Mouse (Mus musculus) spleen, embryonic (tissue): ENCODE measurements around the gene Rpl35a.

Source experiments
- CTCF ChIA-PET: fragments of 350-600 bp; sonication (Branson Sonifier 250); formaldehyde crosslinking; loops from one replicate; lab custom pipeline; 2022; lab: Charles Lee

Gene Rpl35a

GRCm38 (mm10) chr16:33056095-33056785, at the start of gene Rpl35a, which contains the start of gene Iqcg:
Gene Rpl35a, plus strand, starts transcription at chr16:33056453.
Gene Iqcg, minus strand, starts transcription at chr16:33056218.
- CTCF ChIA-PET, result interaction anchor here (1.0 kb wide), 1 partner anchor 12 kb away, joined by 3 read pairs; no protein-coding TSS in a partner anchor

- CTCF ChIA-PET, result no interaction called here
Observed at GRCm38 (mm10) chr16:33006888-33007287, 49.4 kb upstream of the Rpl35a start.

GRCm38 (mm10) chr16:33007436-33007835, 48.8 kb upstream of the Rpl35a start:
- CTCF ChIA-PET, result no interaction called here

- CTCF ChIA-PET, result interaction anchor here (0.6 kb wide), 1 partner anchor 684 kb away, joined by 7 read pairs; no protein-coding TSS in a partner anchor
Observed at GRCm38 (mm10) chr16:33010166-33010565, 46.1 kb upstream of the Rpl35a start.

- CTCF ChIA-PET, result interaction anchor here (0.5 kb wide), 1 partner anchor 125 kb away, joined by 5 read pairs; no protein-coding TSS in a partner anchor
Observed at GRCm38 (mm10) chr16:33013801-33014200, 42.5 kb upstream of the Rpl35a start.

GRCm38 (mm10) chr16:33014921-33015320, 41.3 kb upstream of the Rpl35a start:
- CTCF ChIA-PET, result no interaction called here

- CTCF ChIA-PET, result no interaction called here
Observed at GRCm38 (mm10) chr16:33015396-33015907, 40.8 kb upstream of the Rpl35a start.

GRCm38 (mm10) chr16:33015986-33016385, 40.3 kb upstream of the Rpl35a start:
- CTCF ChIA-PET, result no interaction called here

- CTCF ChIA-PET, result no interaction called here
Observed at GRCm38 (mm10) chr16:33017677-33018349, 38.4 kb upstream of the Rpl35a start.

- CTCF ChIA-PET, result no interaction called here
Observed at GRCm38 (mm10) chr16:33019117-33019770, 37.0 kb upstream of the Rpl35a start.

GRCm38 (mm10) chr16:33021381-33021780, 34.9 kb upstream of the Rpl35a start:
- CTCF ChIA-PET, result no interaction called here

- CTCF ChIA-PET, result no interaction called here
Observed at GRCm38 (mm10) chr16:33023750-33024149, 32.5 kb upstream of the Rpl35a start.

GRCm38 (mm10) chr16:33024456-33025104, 31.7 kb upstream of the Rpl35a start:
- CTCF ChIA-PET, result interaction anchor here (0.6 kb wide), 1 partner anchor 66 kb away, joined by 7 read pairs; no protein-coding TSS in a partner anchor

- CTCF ChIA-PET, result interaction anchor here (0.8 kb wide), 1 partner anchor 51 kb away, joined by 3 read pairs; no protein-coding TSS in a partner anchor
Observed at GRCm38 (mm10) chr16:33026357-33026756, 29.9 kb upstream of the Rpl35a start.

GRCm38 (mm10) chr16:33036006-33036405, 20.2 kb upstream of the Rpl35a start:
- CTCF ChIA-PET, result no interaction called here

GRCm38 (mm10) chr16:33042682-33043081, 13.6 kb upstream of the Rpl35a start:
- CTCF ChIA-PET, result interaction anchor here (0.6 kb wide), 1 partner anchor 932 kb away, joined by 3 read pairs; no protein-coding TSS in a partner anchor

- CTCF ChIA-PET, result interaction anchor here (0.6 kb wide), 2 partner anchors 20 to 143 kb away, joined by 3 read pairs; no protein-coding TSS in a partner anchor
Observed at GRCm38 (mm10) chr16:33043268-33043667, 13.0 kb upstream of the Rpl35a start.

GRCm38 (mm10) chr16:33048004-33048403, 8.2 kb upstream of the Rpl35a start:
- CTCF ChIA-PET, result no interaction called here

GRCm38 (mm10) chr16:33048686-33049085, 7.6 kb upstream of the Rpl35a start:
- CTCF ChIA-PET, result no interaction called here

GRCm38 (mm10) chr16:33049809-33050208, 6.4 kb upstream of the Rpl35a start:
- CTCF ChIA-PET, result interaction anchor here (0.7 kb wide), 1 partner anchor 792 kb away, joined by 4 read pairs; no protein-coding TSS in a partner anchor

GRCm38 (mm10) chr16:33053141-33053540, 3.1 kb upstream of the Rpl35a start:
- CTCF ChIA-PET, result no interaction called here
